Mouse (Mus musculus): Measurements from ENCODE around the gene Rpia. TPM values are rescaled to one million over a fixed set of nuclear protein-coding genes. Genes with fewer than 3 reads are reported as not detected.

Rpia gene
- polyA plus RNA-seq, 1 experiment from 2014 or later: 3.2 TPM

GRCm38 (mm10) chr6:70811557-70812525 is 19.8 kb upstream of the Rpia start:
- WGBS: 17% methylated on average over 6 of the region's 6 CpGs
- H3K27ac ChIP-seq (replicated peaks; ENCODE audit: low read depth, low read length): no peak overlapping the region
- DNase-seq: peak; percentile 87
- no peak overlapping the region for H3K4me3 ChIP-seq (replicated peaks; ENCODE audit: low read depth, low read length)
- no peaks in the 10 kb centered on the region for H3K4me1 ChIP-seq (ENCODE audit: control insufficient read depth, insufficient read depth, low read length)
- no peaks in the 10 kb centered on the region for H3K9me3 ChIP-seq (ENCODE audit: control insufficient read depth, low read length)
- no peaks in the 10 kb centered on the region for H3K27me3 ChIP-seq (ENCODE audit: control insufficient read depth, insufficient read depth, low read length)
- no peak overlapping the region for H3K9ac ChIP-seq (replicated peaks; ENCODE audit: low read length)
- H3K4me2 ChIP-seq (ENCODE audit: low read length): no peak overlapping the region
- H3K36me3 ChIP-seq (ENCODE audit: control insufficient read depth, insufficient read depth, low read length): no peaks in the 10 kb centered on the region
- no peak for ATAC-seq (ENCODE audit: low FRiP score, low TSS enrichment)

DNA sequence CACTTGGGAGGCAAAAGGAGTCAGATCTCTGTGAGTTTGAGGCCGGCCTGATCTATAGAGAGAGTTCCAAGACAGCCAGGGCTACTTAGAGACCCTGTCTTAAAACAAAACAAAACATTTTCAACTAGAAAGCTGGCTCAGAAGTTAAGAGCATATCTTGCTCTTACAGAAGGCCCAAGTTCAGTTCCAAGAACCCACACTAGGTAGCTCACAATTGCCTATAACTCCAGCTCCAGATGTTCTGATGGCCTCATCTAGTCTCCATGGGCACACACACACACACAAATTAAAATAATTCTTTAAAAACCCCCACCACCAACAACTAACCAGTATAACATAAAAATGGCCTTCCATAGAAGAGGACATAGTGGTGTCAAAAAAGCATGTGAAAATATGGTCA is 18.5 kb upstream of the Rpia start:
- no peak for DNase-seq
- Histone ChIP-seq H3K9me3 (ENCODE audit: control insufficient read depth, low read length) (no peaks in the 10 kb centered on the region), H3K9ac (replicated peaks; ENCODE audit: low read length) (no peak overlapping the region), H3K4me1 (ENCODE audit: control insufficient read depth, insufficient read depth, low read length) (no peaks in the 10 kb centered on the region), H3K36me3 (ENCODE audit: control insufficient read depth, insufficient read depth, low read length) (no peaks in the 10 kb centered on the region), H3K27ac (replicated peaks; ENCODE audit: low read depth, low read length) (no peak overlapping the region), H3K4me2 (ENCODE audit: low read length) (no peak overlapping the region), H3K27me3 (ENCODE audit: control insufficient read depth, insufficient read depth, low read length) (no peaks in the 10 kb centered on the region), H3K4me3 (replicated peaks; ENCODE audit: low read depth, low read length) (no peak overlapping the region)
- 75% methylated on average over 1 of the region's 1 CpGs for WGBS
- ATAC-seq (ENCODE audit: low FRiP score, low TSS enrichment): no peak

GRCm38 (mm10) chr6:70806514-70806912 is 14.5 kb upstream of the Rpia start:
- Histone ChIP-seq H3K4me2 (ENCODE audit: low read length) (0 out of 2 replicates have a peak overlapping the region, but pooled peaks have one; percentile 34), H3K27me3 (ENCODE audit: control insufficient read depth, insufficient read depth, low read length) (no peaks in the 10 kb centered on the region), H3K4me1 (ENCODE audit: control insufficient read depth, insufficient read depth, low read length) (no peaks in the 10 kb centered on the region), H3K4me3 (replicated peaks; ENCODE audit: low read depth, low read length) (no peak overlapping the region), H3K27ac (replicated peaks; ENCODE audit: low read depth, low read length) (no peak overlapping the region), H3K9me3 (ENCODE audit: control insufficient read depth, low read length) (no peaks in the 10 kb centered on the region), H3K36me3 (ENCODE audit: control insufficient read depth, insufficient read depth, low read length) (no peaks in the 10 kb centered on the region), H3K9ac (replicated peaks; ENCODE audit: low read length) (no peak overlapping the region)
- ATAC-seq (ENCODE audit: low FRiP score, low TSS enrichment): no peak
- DNase-seq: no peak
- 35% methylated on average over 1 of the region's 1 CpGs for WGBS

DNA sequence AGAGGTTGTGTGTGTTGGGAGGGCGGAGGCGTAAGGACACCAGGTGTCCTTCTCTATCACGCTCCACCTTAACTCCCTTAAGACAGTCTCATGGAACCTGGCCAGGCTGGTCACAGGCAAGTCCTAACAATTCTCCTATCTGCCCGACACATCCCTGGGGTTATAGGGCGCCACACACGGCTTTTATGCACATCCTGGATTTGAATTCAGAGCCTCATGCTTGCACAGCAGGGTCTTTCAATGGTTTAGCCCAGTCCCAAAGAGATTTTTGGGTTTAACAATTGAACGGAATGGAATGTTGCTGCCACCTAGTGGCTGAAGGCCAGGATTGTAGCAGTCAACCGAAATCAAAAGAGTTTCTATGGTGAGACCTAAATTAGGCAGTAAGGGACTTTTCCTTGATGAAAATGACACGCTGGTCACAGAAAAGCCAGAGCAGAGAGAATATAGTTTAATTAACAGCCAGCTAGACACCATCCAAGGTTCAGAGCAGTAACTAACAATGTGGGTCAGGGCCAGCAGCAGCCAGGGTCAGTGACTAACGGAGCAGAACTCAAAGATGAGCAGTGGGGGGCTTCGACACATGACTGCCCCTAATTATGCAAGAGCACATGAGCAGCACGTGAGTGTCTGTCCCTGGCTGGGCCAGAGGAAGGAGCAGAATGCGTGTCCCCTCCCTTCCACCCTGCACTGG is 13.9 kb upstream of the Rpia start:
- Histone ChIP-seq H3K9me3 (ENCODE audit: control insufficient read depth, low read length) (no peaks in the 10 kb centered on the region), H3K27me3 (ENCODE audit: control insufficient read depth, insufficient read depth, low read length) (no peaks in the 10 kb centered on the region), H3K9ac (replicated peaks; ENCODE audit: low read length) (no peak overlapping the region), H3K4me2 (ENCODE audit: low read length) (peak overlapping the region; percentile 34), H3K4me1 (ENCODE audit: control insufficient read depth, insufficient read depth, low read length) (no peaks in the 10 kb centered on the region), H3K4me3 (replicated peaks; ENCODE audit: low read depth, low read length) (no peak overlapping the region), H3K36me3 (ENCODE audit: control insufficient read depth, insufficient read depth, low read length) (no peaks in the 10 kb centered on the region), H3K27ac (replicated peaks; ENCODE audit: low read depth, low read length) (no peak overlapping the region)
- ATAC-seq (ENCODE audit: low FRiP score, low TSS enrichment): peak; percentile 68
- 9% methylated on average over 13 of the region's 13 CpGs for WGBS
- DNase-seq: peak; percentile 92

DNA sequence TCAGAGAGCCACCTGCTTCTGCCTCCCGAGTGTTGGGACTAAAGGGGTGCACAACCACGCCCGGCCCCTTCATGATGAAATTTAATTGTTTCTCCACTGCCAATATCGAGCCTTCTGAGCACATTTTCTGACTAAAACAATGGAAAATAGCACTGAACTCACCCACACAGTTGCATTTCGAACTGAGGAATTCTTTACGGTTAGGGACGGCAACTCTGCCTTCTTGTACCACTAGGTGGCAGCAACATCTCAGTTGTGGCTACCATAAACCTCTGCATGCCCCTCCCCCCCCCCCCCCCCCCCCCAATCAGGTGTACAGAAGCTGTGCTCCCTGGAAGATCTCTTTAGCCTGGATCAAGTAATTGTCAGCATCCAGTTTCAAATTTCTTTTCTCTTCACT is 13.2 kb upstream of the Rpia start:
- no peaks in the 10 kb centered on the region for H3K4me1 ChIP-seq (ENCODE audit: control insufficient read depth, insufficient read depth, low read length)
- no peak overlapping the region for H3K4me3 ChIP-seq (replicated peaks; ENCODE audit: low read depth, low read length)
- no peaks in the 10 kb centered on the region for H3K27me3 ChIP-seq (ENCODE audit: control insufficient read depth, insufficient read depth, low read length)
- no peaks in the 10 kb centered on the region for H3K36me3 ChIP-seq (ENCODE audit: control insufficient read depth, insufficient read depth, low read length)
- no peak overlapping the region for H3K9ac ChIP-seq (replicated peaks; ENCODE audit: low read length)
- DNase-seq: peak; percentile 86
- 15% methylated on average over 7 of the region's 7 CpGs for WGBS
- H3K27ac ChIP-seq (replicated peaks; ENCODE audit: low read depth, low read length): 0 out of 2 replicates have a peak overlapping the region, but pooled peaks have one; percentile 5
- no peaks in the 10 kb centered on the region for H3K9me3 ChIP-seq (ENCODE audit: control insufficient read depth, low read length)
- H3K4me2 ChIP-seq (ENCODE audit: low read length): peak overlapping the region; percentile 34
- ATAC-seq (ENCODE audit: low FRiP score, low TSS enrichment): peak; percentile 64

DNA sequence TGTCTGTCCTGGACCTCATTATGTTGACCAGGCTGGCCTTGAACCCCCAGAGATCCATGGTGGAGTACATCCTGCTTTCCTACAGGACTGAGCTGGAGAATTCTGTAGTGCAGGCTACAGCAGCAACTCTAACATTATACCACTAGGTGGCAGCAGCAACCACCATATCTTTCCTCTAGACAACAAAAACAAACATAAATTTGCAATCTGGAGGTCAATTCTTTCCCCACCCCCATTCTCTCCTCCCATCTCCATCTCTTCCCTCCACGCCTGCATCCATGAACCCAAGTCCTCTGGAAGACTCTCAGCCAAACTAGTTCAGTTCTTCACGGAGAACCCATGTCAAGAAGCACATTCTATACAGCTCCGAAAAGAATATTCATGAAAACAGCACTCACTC is 12.6 kb upstream of the Rpia start:
- Histone ChIP-seq H3K9ac (replicated peaks; ENCODE audit: low read length) (no peak overlapping the region), H3K36me3 (ENCODE audit: control insufficient read depth, insufficient read depth, low read length) (no peaks in the 10 kb centered on the region), H3K27me3 (ENCODE audit: control insufficient read depth, insufficient read depth, low read length) (no peaks in the 10 kb centered on the region), H3K4me3 (replicated peaks; ENCODE audit: low read depth, low read length) (no peak overlapping the region), H3K4me2 (ENCODE audit: low read length) (peak overlapping the region; percentile 29), H3K27ac (replicated peaks; ENCODE audit: low read depth, low read length) (no peak overlapping the region), H3K9me3 (ENCODE audit: control insufficient read depth, low read length) (no peaks in the 10 kb centered on the region), H3K4me1 (ENCODE audit: control insufficient read depth, insufficient read depth, low read length) (no peaks in the 10 kb centered on the region)
- DNase-seq (peak; percentile 78), ATAC-seq (ENCODE audit: low FRiP score, low TSS enrichment) (no peak)
- 20% methylated on average over 3 of the region's 3 CpGs for WGBS

DNA sequence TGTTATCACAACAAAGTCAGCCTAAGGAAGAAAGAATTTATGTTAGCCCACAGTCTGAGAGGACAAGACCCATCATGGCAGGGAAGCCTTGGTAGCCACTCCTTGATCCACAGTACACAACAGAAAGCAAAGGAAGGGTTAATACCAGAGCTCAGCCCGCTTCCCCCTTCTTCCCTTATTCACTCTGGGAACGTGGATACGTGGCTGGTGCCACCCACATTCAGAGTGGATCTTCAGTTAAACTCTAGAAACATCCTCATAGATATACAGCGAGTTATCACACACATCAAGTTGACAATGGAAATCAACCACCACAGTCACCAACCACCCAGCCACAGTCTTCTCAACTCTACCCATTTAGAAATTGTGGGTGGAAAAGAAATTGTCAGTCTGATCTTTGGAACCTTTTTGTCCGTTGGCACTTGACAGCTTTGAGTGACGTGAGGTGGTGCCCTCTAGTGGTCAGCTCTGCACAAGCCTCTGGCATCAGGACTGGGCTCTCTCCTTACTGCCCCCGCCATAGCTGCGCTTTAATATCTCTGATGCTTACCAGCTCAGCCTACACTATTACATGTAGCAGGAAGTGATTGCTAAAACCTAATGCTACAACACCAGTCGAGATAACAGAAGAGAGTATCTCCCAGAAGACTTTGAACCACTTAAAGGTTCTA is 5.7 kb upstream of the Rpia start:
- no peak overlapping the region for H3K27ac ChIP-seq (replicated peaks; ENCODE audit: low read depth, low read length)
- H3K4me2 ChIP-seq (ENCODE audit: low read length): no peak overlapping the region
- ATAC-seq (ENCODE audit: low FRiP score, low TSS enrichment) (peak; percentile 77; the same call in 1 of the 2 replicates), DNase-seq (peak; percentile 77)
- H3K9ac ChIP-seq (replicated peaks; ENCODE audit: low read length): no peak overlapping the region
- no peak overlapping the region for H3K4me3 ChIP-seq (replicated peaks; ENCODE audit: low read depth, low read length)
- H3K27me3 ChIP-seq (ENCODE audit: control insufficient read depth, insufficient read depth, low read length): no peaks in the 10 kb centered on the region
- peaks cover 3% of the 10 kb centered on the region for H3K4me1 ChIP-seq (ENCODE audit: control insufficient read depth, insufficient read depth, low read length)
- H3K36me3 ChIP-seq (ENCODE audit: control insufficient read depth, insufficient read depth, low read length): no peaks in the 10 kb centered on the region
- WGBS: 21% methylated on average over 9 of the region's 9 CpGs
- H3K9me3 ChIP-seq (ENCODE audit: control insufficient read depth, low read length): no peaks in the 10 kb centered on the region

- Histone ChIP-seq H3K36me3 (ENCODE audit: control insufficient read depth, insufficient read depth, low read length) (no peaks in the 10 kb centered on the region), H3K9me3 (ENCODE audit: control insufficient read depth, low read length) (no peaks in the 10 kb centered on the region), H3K4me1 (ENCODE audit: control insufficient read depth, insufficient read depth, low read length) (peaks cover 6% of the 10 kb centered on the region), H3K27me3 (ENCODE audit: control insufficient read depth, insufficient read depth, low read length) (no peaks in the 10 kb centered on the region), H3K9ac (replicated peaks; ENCODE audit: low read length) (no peak overlapping the region), H3K4me2 (ENCODE audit: low read length) (no peak overlapping the region), H3K27ac (replicated peaks; ENCODE audit: low read depth, low read length) (no peak overlapping the region), H3K4me3 (replicated peaks; ENCODE audit: low read depth, low read length) (no peak overlapping the region)
- 91% methylated on average over 6 of the region's 6 CpGs for WGBS
- ATAC-seq (ENCODE audit: low FRiP score, low TSS enrichment) (no peak), DNase-seq (no peak)
These were observed 4.9 kb upstream of the Rpia start for GRCm38 (mm10) chr6:70796940-70797339.

Data from midbrain, embryonic 14.5 days (tissue).